Mouse (Mus musculus): ENCODE data around the gene Slc37a1. TPM values are rescaled to one million over a fixed set of nuclear protein-coding genes. Genes with fewer than 3 reads are reported as not detected.
A peak's percentile ranks its signal among the peaks of the same experiment; 100 is the strongest.

Gene Slc37a1
- total and polyA plus RNA-seq, 3 experiments = 7.3 to 19.7 (median 9.1) TPM

GRCm38 (mm10) chr17:31253951-31254350 is 32.6 kb upstream of the Slc37a1 start:
- TF ChIP-seq POLR2A (IDR thresholded peaks at IDR 0.05; ENCODE audit: insufficient read depth, low read depth, low read length) = no peak
- TF ChIP-seq CTCF (IDR thresholded peaks at IDR 0.05) = no peak
- TF ChIP-seq EP300 (IDR thresholded peaks at IDR 0.05; ENCODE audit: insufficient read depth, low read depth, low read length) = no peak
- Histone ChIP-seq H3K9ac (ENCODE audit: low read depth, low read length) (no peak overlapping the region), H3K79me2 (replicated peaks; ENCODE audit: control insufficient read depth, insufficient read depth, low read length) (no peaks in the 10 kb centered on the region), H3K36me3 (ENCODE audit: control insufficient read depth, insufficient read depth, low read length) (no peaks in the 10 kb centered on the region), H3K4me3 (no peak overlapping the region), H3K27me3 (ENCODE audit: control insufficient read depth, insufficient read depth, low read length) (no peaks in the 10 kb centered on the region), H3K4me1 (ENCODE audit: control insufficient read depth, insufficient read depth, low read length) (no peaks in the 10 kb centered on the region), H3K27ac (no peak overlapping the region)
- intact Hi-C loops (cut with DNase I) = loop anchor here (1.0 to 2.0 kb wide), 5 partner anchors 17 to 239 kb away; no protein-coding TSS in a partner anchor
- DNase-seq = peak in 1 of 2 experiments; percentile 16
- 63% methylated on average over 5 of the region's 5 CpGs for WGBS

- DNase-seq = peak; percentile 76 to 79
- Histone ChIP-seq H3K36me3 (ENCODE audit: control insufficient read depth, insufficient read depth, low read length) (no peaks in the 10 kb centered on the region), H3K27ac (no peak overlapping the region), H3K79me2 (replicated peaks; ENCODE audit: control insufficient read depth, insufficient read depth, low read length) (no peaks in the 10 kb centered on the region), H3K4me1 (ENCODE audit: control insufficient read depth, insufficient read depth, low read length) (no peaks in the 10 kb centered on the region), H3K27me3 (ENCODE audit: control insufficient read depth, insufficient read depth, low read length) (no peaks in the 10 kb centered on the region), H3K4me3 (no peak overlapping the region), H3K9ac (ENCODE audit: low read depth, low read length) (no peak overlapping the region)
- TF ChIP-seq EP300 (IDR thresholded peaks at IDR 0.05; ENCODE audit: insufficient read depth, low read depth, low read length) (peak; percentile 53; the same call in 1 of the 2 replicates), POLR2A (IDR thresholded peaks at IDR 0.05; ENCODE audit: insufficient read depth, low read depth, low read length) (no peak), CTCF (IDR thresholded peaks at IDR 0.05) (peak; percentile 99)
- intact Hi-C loops (cut with DNase I) = loop anchor here (1.0 to 2.0 kb wide), 5 partner anchors 16 to 238 kb away; no protein-coding TSS in a partner anchor
- 21% methylated on average over 9 of the region's 9 CpGs for WGBS
Observed at GRCm38 (mm10) chr17:31254463-31254931, 32.1 kb upstream of the Slc37a1 start.

- no peak overlapping the region for H3K9ac ChIP-seq (ENCODE audit: low read depth, low read length)
- intact Hi-C loops (cut with DNase I) = no loop called here
- H3K27ac ChIP-seq = no peak overlapping the region
- no peak for DNase-seq
- TF ChIP-seq CTCF (IDR thresholded peaks at IDR 0.05) = no peak
- no peak for TF ChIP-seq EP300 (IDR thresholded peaks at IDR 0.05; ENCODE audit: insufficient read depth, low read depth, low read length)
- TF ChIP-seq POLR2A (IDR thresholded peaks at IDR 0.05; ENCODE audit: insufficient read depth, low read depth, low read length) = no peak
- H3K27me3 ChIP-seq (ENCODE audit: control insufficient read depth, insufficient read depth, low read length) = no peaks in the 10 kb centered on the region
- H3K4me1 ChIP-seq (ENCODE audit: control insufficient read depth, insufficient read depth, low read length) = no peaks in the 10 kb centered on the region
- H3K79me2 ChIP-seq (replicated peaks; ENCODE audit: control insufficient read depth, insufficient read depth, low read length) = no peaks in the 10 kb centered on the region
- no peak overlapping the region for H3K4me3 ChIP-seq
- H3K36me3 ChIP-seq (ENCODE audit: control insufficient read depth, insufficient read depth, low read length) = no peaks in the 10 kb centered on the region
- 71% methylated on average over 1 of the region's 1 CpGs for WGBS
Observed at GRCm38 (mm10) chr17:31257149-31257548, 29.4 kb upstream of the Slc37a1 start.

GRCm38 (mm10) chr17:31257898-31258297 is 28.7 kb upstream of the Slc37a1 start:
- no peak overlapping the region for H3K4me3 ChIP-seq
- no peak for DNase-seq
- no peaks in the 10 kb centered on the region for H3K36me3 ChIP-seq (ENCODE audit: control insufficient read depth, insufficient read depth, low read length)
- TF ChIP-seq POLR2A (IDR thresholded peaks at IDR 0.05; ENCODE audit: insufficient read depth, low read depth, low read length) (no peak), CTCF (IDR thresholded peaks at IDR 0.05) (no peak), EP300 (IDR thresholded peaks at IDR 0.05; ENCODE audit: insufficient read depth, low read depth, low read length) (no peak)
- WGBS = 91% methylated on average over 12 of the region's 12 CpGs
- no peak overlapping the region for H3K9ac ChIP-seq (ENCODE audit: low read depth, low read length)
- H3K27ac ChIP-seq = no peak overlapping the region
- intact Hi-C loops (cut with DNase I) = no loop called here
- H3K79me2 ChIP-seq (replicated peaks; ENCODE audit: control insufficient read depth, insufficient read depth, low read length) = no peaks in the 10 kb centered on the region
- H3K4me1 ChIP-seq (ENCODE audit: control insufficient read depth, insufficient read depth, low read length) = no peaks in the 10 kb centered on the region
- H3K27me3 ChIP-seq (ENCODE audit: control insufficient read depth, insufficient read depth, low read length) = no peaks in the 10 kb centered on the region

- no peak for DNase-seq
- Histone ChIP-seq H3K9ac (ENCODE audit: low read depth, low read length) (no peak overlapping the region), H3K79me2 (replicated peaks; ENCODE audit: control insufficient read depth, insufficient read depth, low read length) (no peaks in the 10 kb centered on the region), H3K36me3 (ENCODE audit: control insufficient read depth, insufficient read depth, low read length) (no peaks in the 10 kb centered on the region), H3K27me3 (ENCODE audit: control insufficient read depth, insufficient read depth, low read length) (no peaks in the 10 kb centered on the region), H3K4me1 (ENCODE audit: control insufficient read depth, insufficient read depth, low read length) (no peaks in the 10 kb centered on the region), H3K4me3 (no peak overlapping the region), H3K27ac (no peak overlapping the region)
- TF ChIP-seq CTCF (IDR thresholded peaks at IDR 0.05) = no peak
- TF ChIP-seq EP300 (IDR thresholded peaks at IDR 0.05; ENCODE audit: insufficient read depth, low read depth, low read length) = no peak
- TF ChIP-seq POLR2A (IDR thresholded peaks at IDR 0.05; ENCODE audit: insufficient read depth, low read depth, low read length) = no peak
- intact Hi-C loops (cut with DNase I) = no loop called here
- WGBS = 76% methylated on average over 9 of the region's 9 CpGs
Observed at GRCm38 (mm10) chr17:31258310-31258865, 28.2 kb upstream of the Slc37a1 start.

- intact Hi-C loops (cut with DNase I) = no loop called here
- WGBS = 81% methylated on average over 4 of the region's 4 CpGs
- Histone ChIP-seq H3K36me3 (ENCODE audit: control insufficient read depth, insufficient read depth, low read length) (no peaks in the 10 kb centered on the region), H3K27ac (no peak overlapping the region), H3K27me3 (ENCODE audit: control insufficient read depth, insufficient read depth, low read length) (no peaks in the 10 kb centered on the region), H3K4me1 (ENCODE audit: control insufficient read depth, insufficient read depth, low read length) (no peaks in the 10 kb centered on the region), H3K4me3 (no peak overlapping the region), H3K79me2 (replicated peaks; ENCODE audit: control insufficient read depth, insufficient read depth, low read length) (no peaks in the 10 kb centered on the region), H3K9ac (ENCODE audit: low read depth, low read length) (no peak overlapping the region)
- TF ChIP-seq CTCF (IDR thresholded peaks at IDR 0.05) (no peak), POLR2A (IDR thresholded peaks at IDR 0.05; ENCODE audit: insufficient read depth, low read depth, low read length) (no peak), EP300 (IDR thresholded peaks at IDR 0.05; ENCODE audit: insufficient read depth, low read depth, low read length) (no peak)
- DNase-seq = no peak
Observed at GRCm38 (mm10) chr17:31259145-31259544, 27.4 kb upstream of the Slc37a1 start.
